Mouse (Mus musculus): Measurements from ENCODE around the gene Plk5.

The Plk5 gene

DNA sequence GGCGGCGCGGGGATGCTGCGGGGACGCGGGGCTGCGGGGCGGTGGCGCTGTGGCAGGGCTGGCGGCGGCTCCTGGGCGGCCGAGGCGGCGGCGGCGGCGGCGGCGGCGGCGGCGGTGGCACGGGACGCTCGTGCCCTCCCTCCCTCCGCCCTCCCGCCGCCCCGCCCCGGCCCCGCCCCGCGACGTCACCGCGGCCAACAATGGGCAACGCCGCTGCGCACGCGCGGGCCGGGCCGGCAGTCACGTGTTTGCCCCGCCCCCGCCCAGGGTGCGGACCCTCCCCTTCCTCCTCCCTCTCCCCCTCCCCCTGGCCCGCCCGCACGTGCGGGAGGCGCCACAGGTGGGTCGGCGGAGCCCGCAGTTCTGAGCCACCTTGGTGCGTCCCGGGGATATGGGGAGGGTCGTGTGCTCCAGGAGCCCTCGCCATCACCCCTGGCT is 31.3 kb downstream of the Plk5 start, which contains the start of gene Mex3d:
Gene Mex3d, minus strand, starts transcription at position 138 of the 438 bp plus-strand sequence.
- peak; percentile 91 for DNase-seq (ENCODE audit: low read depth, low spot score)

GRCm38 (mm10) chr10:80388731-80389130 is 32.5 kb downstream of the Plk5 start:
- no peak for DNase-seq (ENCODE audit: low read depth, low spot score)

GRCm38 (mm10) chr10:80389185-80389708 is 33.0 kb downstream of the Plk5 start:
- DNase-seq (ENCODE audit: low read depth, low spot score): no peak

GRCm38 (mm10) chr10:80390697-80391096 is 34.4 kb downstream of the Plk5 start:
- DNase-seq (ENCODE audit: low read depth, low spot score): no peak

GRCm38 (mm10) chr10:80392687-80393086 is 36.4 kb downstream of the Plk5 start:
- no peak for DNase-seq (ENCODE audit: low read depth, low spot score)

DNA sequence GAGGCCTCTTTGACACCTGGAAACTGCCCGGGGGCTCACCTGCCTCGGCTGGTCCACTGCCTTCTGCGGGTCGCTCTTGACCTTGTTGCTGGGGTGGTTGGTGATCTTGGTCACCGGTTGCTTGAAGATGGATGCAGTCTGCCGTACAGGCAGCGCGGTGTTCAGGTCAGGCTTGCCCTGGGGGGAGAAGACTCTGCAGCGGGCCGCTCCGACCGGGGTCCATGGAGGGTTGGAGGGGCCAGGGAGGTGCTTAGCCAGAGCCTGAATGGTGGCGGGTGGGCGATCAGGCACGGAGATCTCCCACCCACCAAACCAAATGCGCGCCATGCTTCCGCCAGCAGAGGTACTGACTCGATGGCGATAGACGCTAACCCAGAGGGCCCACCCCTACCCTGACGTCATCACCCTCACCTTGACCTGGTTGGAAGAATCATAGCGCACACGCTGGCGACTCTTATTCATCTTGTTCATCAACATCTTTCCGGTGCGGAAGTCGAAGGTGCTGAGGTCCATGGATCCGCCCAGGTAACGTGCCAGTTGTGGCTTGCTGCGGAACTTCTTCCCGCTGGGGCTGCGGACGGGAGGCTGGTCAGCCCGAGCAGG is 38.9 kb downstream of the Plk5 start:
- DNase-seq (ENCODE audit: low read depth, low spot score): no peak

- DNase-seq (ENCODE audit: low read depth, low spot score): no peak
Observed at GRCm38 (mm10) chr10:80396822-80397523, 40.7 kb downstream of the Plk5 start.

DNA sequence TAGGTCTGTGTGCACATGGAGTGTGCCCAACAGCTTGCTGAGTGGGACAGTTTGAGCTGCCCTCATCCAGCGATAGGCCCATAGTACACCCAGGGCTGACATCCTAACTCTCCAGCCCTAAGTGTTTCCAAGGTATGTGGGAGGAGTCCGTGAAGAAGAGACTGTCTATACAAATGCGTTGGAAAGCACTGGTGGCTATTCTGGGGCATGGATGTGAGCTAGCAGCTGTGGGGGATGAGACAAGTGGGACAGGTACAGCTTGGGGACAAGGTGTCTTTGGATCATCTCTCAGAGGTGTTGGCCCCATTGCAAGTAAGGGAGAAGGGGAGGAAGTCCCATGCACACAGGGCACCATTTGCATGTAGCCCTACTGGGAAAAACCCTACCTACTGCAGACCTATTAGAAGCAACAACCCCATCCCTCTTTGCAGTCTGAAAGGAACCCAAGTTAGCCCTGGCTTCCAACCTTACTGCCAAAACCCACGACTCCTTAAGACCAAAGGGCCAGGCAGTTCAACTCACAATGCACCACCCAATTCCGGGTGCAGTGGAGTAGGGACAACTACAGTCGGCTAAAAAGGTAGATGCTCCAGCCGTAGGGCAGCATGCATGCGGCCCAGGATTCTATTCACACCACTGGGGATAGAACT is 41.4 kb downstream of the Plk5 start:
- no peak for DNase-seq (ENCODE audit: low read depth, low spot score)

- no peak for DNase-seq (ENCODE audit: low read depth, low spot score)
Observed at GRCm38 (mm10) chr10:80398174-80398535, 41.9 kb downstream of the Plk5 start.

DNA sequence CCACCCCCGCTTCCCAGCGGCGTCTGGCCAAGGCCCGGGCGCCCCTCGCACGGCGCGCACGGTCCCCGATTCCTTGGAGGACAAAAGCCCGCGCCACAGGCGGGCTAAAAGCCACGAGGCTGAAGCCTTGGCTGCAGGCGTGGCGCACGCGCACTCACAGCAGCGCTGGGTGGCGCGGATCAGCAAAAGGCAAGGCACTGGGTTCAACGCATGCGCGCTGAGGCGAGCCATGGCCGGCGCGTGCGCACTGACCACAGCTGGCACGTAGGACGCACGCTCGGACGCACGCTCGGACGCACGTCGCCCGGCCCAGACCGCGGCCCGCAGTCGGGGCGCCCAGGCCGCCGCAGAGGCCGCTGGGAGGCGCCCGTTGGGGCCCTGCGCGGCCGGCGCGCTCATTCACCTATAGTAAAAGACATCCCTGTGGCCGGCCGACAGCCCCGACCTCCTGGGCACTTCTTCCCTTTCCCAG is 42.5 kb downstream of the Plk5 start:
- DNase-seq (ENCODE audit: low read depth, low spot score): peak; percentile 100

DNA sequence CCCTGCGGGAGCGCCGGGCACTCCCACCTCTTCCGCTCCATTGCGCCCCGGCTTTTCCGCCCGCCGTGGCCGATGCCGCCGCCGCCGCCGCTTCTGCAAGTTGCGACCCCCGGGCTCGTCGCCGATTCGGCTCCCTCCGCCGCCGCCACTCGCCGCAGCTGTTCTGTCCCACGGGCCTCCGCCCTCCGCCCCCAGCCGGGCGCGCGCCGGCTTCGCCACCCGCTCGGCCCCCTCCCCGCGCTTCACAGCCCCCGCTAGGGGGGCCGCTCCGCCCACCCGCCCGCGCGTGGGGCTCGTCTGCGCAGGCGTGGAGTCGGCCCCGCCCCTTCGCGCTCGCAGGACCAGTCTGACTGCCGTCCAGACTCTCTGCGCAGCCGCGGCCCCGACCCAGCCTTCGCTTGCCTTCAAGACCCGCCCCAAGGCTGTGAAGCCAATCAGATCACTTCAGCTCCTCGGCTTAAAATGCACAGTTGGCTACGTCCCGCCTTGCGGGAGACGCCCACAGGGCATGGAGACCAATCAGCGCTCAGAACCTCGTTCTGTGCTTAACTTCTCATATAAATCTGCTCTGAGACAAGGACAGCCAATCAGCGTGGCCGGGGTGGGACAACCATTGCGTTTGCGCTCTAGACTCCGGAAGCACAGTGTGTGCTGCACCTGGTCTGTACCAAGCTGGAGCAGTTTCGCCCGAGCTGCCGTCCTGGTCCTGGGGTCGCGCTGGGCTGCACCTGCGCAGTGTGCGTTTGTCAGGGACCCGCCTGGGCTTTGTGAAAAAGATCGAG is 43.1 kb downstream of the Plk5 start, which contains the start of gene Mbd3:
Gene Mbd3, minus strand, starts transcription at position 360 of the 782 bp plus-strand sequence.
- DNase-seq (ENCODE audit: low read depth, low spot score): peak; percentile 100

GRCm38 (mm10) chr10:80399973-80400703 is 43.9 kb downstream of the Plk5 start:
- no peak for DNase-seq (ENCODE audit: low read depth, low spot score)

DNA sequence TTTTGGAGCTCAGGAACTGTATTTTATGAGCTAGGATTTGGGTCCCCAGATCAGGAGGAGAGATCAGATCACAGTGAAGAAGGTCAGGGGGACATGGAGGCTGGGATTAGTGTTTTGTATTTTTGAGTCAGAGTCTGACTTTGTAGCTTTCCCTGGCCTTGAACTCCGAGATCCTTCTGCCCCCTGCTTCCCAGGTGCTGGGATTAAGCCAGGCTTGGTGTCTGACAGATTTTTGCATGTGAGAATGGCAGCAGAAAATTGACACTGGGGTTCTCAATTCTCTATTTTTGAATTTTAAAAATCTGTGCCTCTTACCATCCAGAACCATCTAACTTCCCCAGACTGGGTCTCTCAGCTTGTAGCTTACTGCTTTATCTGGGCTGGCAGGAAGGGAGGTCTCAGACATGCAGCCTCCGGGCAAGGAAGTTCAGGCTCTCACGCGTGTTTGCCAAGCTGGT is 44.5 kb downstream of the Plk5 start:
- DNase-seq (ENCODE audit: low read depth, low spot score): no peak

DNA sequence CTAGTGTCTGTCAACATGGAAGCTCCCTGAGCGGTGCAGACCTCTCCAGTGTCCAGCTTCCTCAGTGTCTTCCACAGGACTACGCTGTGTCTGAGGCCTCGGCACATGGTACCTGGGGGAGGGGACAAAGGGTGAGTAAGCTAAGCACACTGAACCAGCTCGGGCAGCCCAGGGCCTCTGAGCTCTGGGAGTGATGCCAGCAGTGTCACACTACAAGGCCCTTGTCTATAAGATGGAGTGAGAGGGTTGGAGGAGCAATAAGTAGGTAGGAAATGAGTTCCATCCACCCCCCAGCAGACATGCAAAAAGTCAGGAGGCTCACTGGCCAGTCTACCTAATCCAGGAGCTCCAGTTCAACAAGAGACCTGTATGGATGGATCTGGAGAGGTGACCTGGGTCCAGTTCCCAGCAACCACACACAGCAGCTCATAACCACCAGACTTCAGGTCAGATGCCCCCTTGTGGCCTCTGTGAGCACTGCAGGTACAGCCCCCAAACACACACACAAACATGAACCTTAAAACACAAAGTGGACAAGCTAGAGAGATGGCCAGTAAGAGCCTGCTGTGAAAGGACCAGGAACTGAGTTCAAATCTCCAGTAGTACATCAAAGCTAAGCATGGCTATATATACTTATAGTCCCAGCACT is 46.9 kb downstream of the Plk5 start:
- DNase-seq (ENCODE audit: low read depth, low spot score): no peak

DNA sequence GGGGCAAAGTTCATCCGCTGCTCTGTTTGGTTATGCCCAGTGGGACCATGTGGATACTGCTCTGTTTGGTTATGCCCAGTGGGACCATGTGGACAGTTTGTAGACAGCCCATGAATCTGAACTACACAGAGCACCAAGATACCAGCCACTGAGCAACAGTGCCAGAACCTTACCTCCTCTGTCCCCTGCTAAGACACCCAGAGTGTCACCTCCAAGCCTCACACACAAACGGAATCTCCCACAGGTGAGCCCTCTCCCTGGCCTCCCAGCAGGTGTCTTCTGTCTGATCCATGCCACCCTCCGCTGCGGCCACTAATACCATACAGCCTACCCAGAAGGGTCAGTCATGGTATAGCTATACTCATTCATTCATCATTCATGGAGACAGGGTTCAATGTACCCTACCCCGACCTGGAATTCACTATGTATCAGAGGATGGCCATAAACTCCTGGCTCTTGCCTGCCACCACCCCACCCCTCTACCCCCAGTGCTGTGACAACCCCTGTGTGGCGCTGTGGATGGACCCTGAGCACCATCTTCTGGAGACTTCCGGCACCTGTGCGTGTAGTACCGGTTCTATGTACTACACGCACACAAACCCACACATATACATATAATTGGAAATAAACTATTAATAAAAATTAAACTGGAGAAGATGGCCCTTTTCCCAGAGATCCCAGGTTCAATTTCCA is 49.4 kb downstream of the Plk5 start:
- no peak for DNase-seq (ENCODE audit: low read depth, low spot score)

GRCm38 (mm10) chr10:80406684-80407501 is 50.6 kb downstream of the Plk5 start, which contains the start of gene Uqcr11:
Gene Uqcr11 (minus strand): TSS chr10:80406830.
- DNase-seq (ENCODE audit: low read depth, low spot score): peak; percentile 96

DNA sequence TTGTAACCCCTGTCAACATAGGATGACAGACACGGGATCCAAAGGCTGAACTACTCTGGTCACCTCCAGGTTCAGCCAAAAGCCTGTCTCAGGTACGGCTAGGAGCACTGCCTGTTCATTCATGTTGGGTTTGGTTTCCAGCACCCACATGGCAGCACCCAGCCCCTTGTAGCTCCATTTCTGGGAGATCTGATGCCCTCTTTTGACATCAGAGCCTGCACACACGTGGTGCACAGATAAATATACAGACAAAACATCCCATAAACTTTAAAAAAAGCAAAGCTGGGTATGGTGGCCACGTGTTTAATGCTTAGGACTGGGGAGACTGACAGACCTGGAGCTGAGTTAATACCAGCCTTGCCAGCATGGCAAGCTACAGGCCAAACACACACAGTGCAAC is 51.7 kb downstream of the Plk5 start:
- no peak for DNase-seq (ENCODE audit: low read depth, low spot score)

GRCm38 (mm10) chr10:80412656-80413541 is 56.6 kb downstream of the Plk5 start:
- no peak for DNase-seq (ENCODE audit: low read depth, low spot score)
